Mouse (Mus musculus): ENCODE results near the gene Ppcdc. TPM values are rescaled to one million over a fixed set of nuclear protein-coding genes. Genes with fewer than 3 reads are reported as not detected.

The Ppcdc gene
- polyA plus RNA-seq, 1 experiment, result 37.5 TPM

- Histone ChIP-seq H3K27ac (ENCODE audit: control insufficient read depth, insufficient read depth, low read depth, low read length) (peak overlapping the region; percentile 90), H3K27me3 (ENCODE audit: control insufficient read depth, insufficient read depth, low read length) (no peaks in the 10 kb centered on the region), H3K36me3 (ENCODE audit: control insufficient read depth, insufficient read depth, low read length) (no peaks in the 10 kb centered on the region), H3K4me1 (ENCODE audit: control insufficient read depth, insufficient read depth, low read length) (peaks cover 10% of the 10 kb centered on the region), H3K4me3 (ENCODE audit: control insufficient read depth, low read depth, low read length) (no peak overlapping the region)
- TF ChIP-seq POLR2A (IDR thresholded peaks at IDR 0.05; ENCODE audit: control insufficient read depth, low read depth, low read length) (0 out of 2 replicates have a peak, but pooled peaks have one; percentile 19), CTCF (IDR thresholded peaks at IDR 0.05; ENCODE audit: control insufficient read depth, insufficient read depth, insufficient replicate concordance, low read depth, low read length) (no peak)
These were observed 19.4 kb downstream of the Ppcdc start for GRCm38 (mm10) chr9:57420321-57421120.

GRCm38 (mm10) chr9:57419521-57420267, 20.2 kb downstream of the Ppcdc start:
- Histone ChIP-seq H3K27ac (ENCODE audit: control insufficient read depth, insufficient read depth, low read depth, low read length) (peak overlapping the region; percentile 90), H3K4me1 (ENCODE audit: control insufficient read depth, insufficient read depth, low read length) (peaks cover 10% of the 10 kb centered on the region), H3K27me3 (ENCODE audit: control insufficient read depth, insufficient read depth, low read length) (no peaks in the 10 kb centered on the region), H3K4me3 (ENCODE audit: control insufficient read depth, low read depth, low read length) (no peak overlapping the region), H3K36me3 (ENCODE audit: control insufficient read depth, insufficient read depth, low read length) (peaks cover 1% of the 10 kb centered on the region; the same call in 1 of the 2 replicates)
- TF ChIP-seq POLR2A (IDR thresholded peaks at IDR 0.05; ENCODE audit: control insufficient read depth, low read depth, low read length) (no peak), CTCF (IDR thresholded peaks at IDR 0.05; ENCODE audit: control insufficient read depth, insufficient read depth, insufficient replicate concordance, low read depth, low read length) (no peak)

- H3K4me1 ChIP-seq (ENCODE audit: control insufficient read depth, insufficient read depth, low read length), result peaks cover 10% of the 10 kb centered on the region
- no peak for TF ChIP-seq POLR2A (IDR thresholded peaks at IDR 0.05; ENCODE audit: control insufficient read depth, low read depth, low read length)
- no peak for TF ChIP-seq CTCF (IDR thresholded peaks at IDR 0.05; ENCODE audit: control insufficient read depth, insufficient read depth, insufficient replicate concordance, low read depth, low read length)
- no peaks in the 10 kb centered on the region for H3K27me3 ChIP-seq (ENCODE audit: control insufficient read depth, insufficient read depth, low read length)
- H3K4me3 ChIP-seq (ENCODE audit: control insufficient read depth, low read depth, low read length), result no peak overlapping the region
- peaks cover 2% of the 10 kb centered on the region; the same call in 1 of the 2 replicates for H3K36me3 ChIP-seq (ENCODE audit: control insufficient read depth, insufficient read depth, low read length)
- no peak overlapping the region for H3K27ac ChIP-seq (ENCODE audit: control insufficient read depth, insufficient read depth, low read depth, low read length)
These were observed 22.6 kb downstream of the Ppcdc start for GRCm38 (mm10) chr9:57417341-57417740.

GRCm38 (mm10) chr9:57407120-57407905, 32.6 kb downstream of the Ppcdc start:
- Histone ChIP-seq H3K27ac (ENCODE audit: control insufficient read depth, insufficient read depth, low read depth, low read length) (no peak overlapping the region), H3K27me3 (ENCODE audit: control insufficient read depth, insufficient read depth, low read length) (no peaks in the 10 kb centered on the region), H3K4me3 (ENCODE audit: control insufficient read depth, low read depth, low read length) (no peak overlapping the region), H3K4me1 (ENCODE audit: control insufficient read depth, insufficient read depth, low read length) (no peaks in the 10 kb centered on the region), H3K36me3 (ENCODE audit: control insufficient read depth, insufficient read depth, low read length) (no peaks in the 10 kb centered on the region)
- TF ChIP-seq CTCF (IDR thresholded peaks at IDR 0.05; ENCODE audit: control insufficient read depth, insufficient read depth, insufficient replicate concordance, low read depth, low read length) (no peak), POLR2A (IDR thresholded peaks at IDR 0.05; ENCODE audit: control insufficient read depth, low read depth, low read length) (no peak)

- H3K27ac ChIP-seq (ENCODE audit: control insufficient read depth, insufficient read depth, low read depth, low read length), result no peak overlapping the region
- H3K4me3 ChIP-seq (ENCODE audit: control insufficient read depth, low read depth, low read length), result no peak overlapping the region
- H3K27me3 ChIP-seq (ENCODE audit: control insufficient read depth, insufficient read depth, low read length), result no peaks in the 10 kb centered on the region
- no peaks in the 10 kb centered on the region for H3K36me3 ChIP-seq (ENCODE audit: control insufficient read depth, insufficient read depth, low read length)
- no peaks in the 10 kb centered on the region for H3K4me1 ChIP-seq (ENCODE audit: control insufficient read depth, insufficient read depth, low read length)
- TF ChIP-seq POLR2A (IDR thresholded peaks at IDR 0.05; ENCODE audit: control insufficient read depth, low read depth, low read length) (no peak), CTCF (IDR thresholded peaks at IDR 0.05; ENCODE audit: control insufficient read depth, insufficient read depth, insufficient replicate concordance, low read depth, low read length) (no peak)
These were observed 33.5 kb downstream of the Ppcdc start for GRCm38 (mm10) chr9:57406395-57406794.

GRCm38 (mm10) chr9:57404036-57404435, 35.9 kb downstream of the Ppcdc start:
- no peak overlapping the region for H3K4me3 ChIP-seq (ENCODE audit: control insufficient read depth, low read depth, low read length)
- TF ChIP-seq CTCF (IDR thresholded peaks at IDR 0.05; ENCODE audit: control insufficient read depth, insufficient read depth, insufficient replicate concordance, low read depth, low read length) (no peak), POLR2A (IDR thresholded peaks at IDR 0.05; ENCODE audit: control insufficient read depth, low read depth, low read length) (no peak)
- no peaks in the 10 kb centered on the region for H3K4me1 ChIP-seq (ENCODE audit: control insufficient read depth, insufficient read depth, low read length)
- H3K27me3 ChIP-seq (ENCODE audit: control insufficient read depth, insufficient read depth, low read length), result no peaks in the 10 kb centered on the region
- no peak overlapping the region for H3K27ac ChIP-seq (ENCODE audit: control insufficient read depth, insufficient read depth, low read depth, low read length)
- no peaks in the 10 kb centered on the region for H3K36me3 ChIP-seq (ENCODE audit: control insufficient read depth, insufficient read depth, low read length)

All from testis, adult 2 months (tissue).